ENCODE assay signal across 8 mouse cellular contexts in genomic region chr12:80123227-80123803, GRCm38 (mm10). TPM values are rescaled to one million over a fixed set of nuclear protein-coding genes. Genes with fewer than 3 reads are reported as not detected.
DNase-seq lines count a peak whose midpoint lies in the region; ATAC-seq and TF ChIP-seq lines count a peak whose summit lies in the region.

No protein-coding gene starts in this region.

- no peaks in the 10 kb centered on the region for H3K27me3 ChIP-seq in midbrain, embryonic 12.5 days
- H3K27me3 ChIP-seq in midbrain, embryonic 16.5 days (ENCODE audit: control insufficient read depth, insufficient read depth, low read depth, low read length), result no peaks in the 10 kb centered on the region
- H3K27me3 ChIP-seq in hindbrain, embryonic 12.5 days, result no peaks in the 10 kb centered on the region
- no peaks in the 10 kb centered on the region for H3K27me3 ChIP-seq in liver, embryonic 11.5 days (replicated peaks; ENCODE audit: control insufficient read depth, insufficient read depth, low read length)
- no peaks in the 10 kb centered on the region for H3K27me3 ChIP-seq in small intestine, adult 2 months (ENCODE audit: control insufficient read depth, insufficient read depth, low read length)

- no peak overlapping the region for H3K4me3 ChIP-seq in midbrain, embryonic 12.5 days
- H3K4me3 ChIP-seq in midbrain, embryonic 16.5 days (ENCODE audit: low read depth, low read length), result no peak overlapping the region
- no peak overlapping the region for H3K4me3 ChIP-seq in hindbrain, embryonic 12.5 days
- no peak overlapping the region for H3K4me3 ChIP-seq in liver, embryonic 11.5 days (ENCODE audit: low read depth, low read length)
- H3K4me3 ChIP-seq in small intestine, adult 2 months (ENCODE audit: low read depth, low read length), result no peak overlapping the region

- ATAC-seq in midbrain, embryonic 12.5 days (ENCODE audit: low FRiP score, low read depth), result no peak
- ATAC-seq in midbrain, embryonic 16.5 days, result no peak
- ATAC-seq in hindbrain, embryonic 12.5 days (ENCODE audit: low FRiP score), result no peak
- peak; percentile 47; the same call in 1 of the 2 replicates for ATAC-seq in liver, embryonic 11.5 days (replicated peaks; ENCODE audit: low FRiP score)

- 86% methylated on average over 4 of the region's 4 CpGs for WGBS in midbrain, embryonic 12.5 days
- 74% methylated on average over 4 of the region's 4 CpGs for WGBS in midbrain, embryonic 16.5 days
- 53% methylated on average over 4 of the region's 4 CpGs for WGBS in hindbrain, embryonic 12.5 days
- WGBS in liver, embryonic 11.5 days, result 59% methylated on average over 4 of the region's 4 CpGs
- 26% methylated on average over 4 of the region's 4 CpGs for WGBS in small intestine, adult 2 months

- TF ChIP-seq CTCF in small intestine, adult 2 months (IDR thresholded peaks at IDR 0.05; ENCODE audit: extremely low read depth, insufficient read length, insufficient replicate concordance, low read depth, low read length), result no peak

- no peak for DNase-seq in liver, embryonic 11.5 days (ENCODE audit: low spot score)
- DNase-seq in natural killer cell, adult 2 months (ENCODE audit: low spot score in 2 of 2), result no peak
- no peak for DNase-seq in left cerebral cortex, adult 8-10 months (ENCODE audit: low spot score in 2 of 2)
- DNase-seq in thymus, postnatal 4 days, result no peak

- peaks cover 13% of the 10 kb centered on the region; the same call in 1 of the 2 replicates for H3K4me1 ChIP-seq in midbrain, embryonic 12.5 days
- H3K4me1 ChIP-seq in midbrain, embryonic 16.5 days (ENCODE audit: control insufficient read depth, insufficient read depth, low read length), result peaks cover 7% of the 10 kb centered on the region; the same call in 1 of the 2 replicates
- H3K4me1 ChIP-seq in hindbrain, embryonic 12.5 days, result peaks cover 11% of the 10 kb centered on the region
- peaks cover 13% of the 10 kb centered on the region for H3K4me1 ChIP-seq in liver, embryonic 11.5 days (replicated peaks; ENCODE audit: control insufficient read depth, insufficient read depth, low read length)
- peaks cover 45% of the 10 kb centered on the region for H3K4me1 ChIP-seq in small intestine, adult 2 months (ENCODE audit: control insufficient read depth, insufficient read depth, insufficient read length, low read length)

- no peak for TF ChIP-seq POLR2A in small intestine, adult 2 months (IDR thresholded peaks at IDR 0.05; ENCODE audit: low read depth, low read length)

- H3K9me3 ChIP-seq in midbrain, embryonic 12.5 days, result no peaks in the 10 kb centered on the region
- H3K9me3 ChIP-seq in midbrain, embryonic 16.5 days (replicated peaks; ENCODE audit: control insufficient read depth, low read length, poor library complexity, severe bottlenecking), result no peaks in the 10 kb centered on the region
- no peaks in the 10 kb centered on the region for H3K9me3 ChIP-seq in hindbrain, embryonic 12.5 days (replicated peaks)
- H3K9me3 ChIP-seq in liver, embryonic 11.5 days (ENCODE audit: control insufficient read depth, low read length), result no peaks in the 10 kb centered on the region

- H3K4me2 ChIP-seq in midbrain, embryonic 12.5 days (replicated peaks), result no peak overlapping the region
- H3K4me2 ChIP-seq in midbrain, embryonic 16.5 days (ENCODE audit: low read length), result no peak overlapping the region
- no peak overlapping the region for H3K4me2 ChIP-seq in hindbrain, embryonic 12.5 days (replicated peaks)
- H3K4me2 ChIP-seq in liver, embryonic 11.5 days, result no peak overlapping the region

- peak overlapping the region; percentile 11 for H3K27ac ChIP-seq in midbrain, embryonic 12.5 days (replicated peaks)
- H3K27ac ChIP-seq in midbrain, embryonic 16.5 days (ENCODE audit: low read length), result no peak overlapping the region
- H3K27ac ChIP-seq in hindbrain, embryonic 12.5 days, result peak overlapping the region; percentile 62
- peak overlapping the region; percentile 26; the same call in 1 of the 2 replicates for H3K27ac ChIP-seq in liver, embryonic 11.5 days (ENCODE audit: low read depth, low read length)
- peak overlapping the region; percentile 69 for H3K27ac ChIP-seq in small intestine, adult 2 months (ENCODE audit: insufficient read depth, low read depth, low read length)

- no peak overlapping the region for H3K9ac ChIP-seq in midbrain, embryonic 12.5 days (replicated peaks)
- no peak overlapping the region for H3K9ac ChIP-seq in midbrain, embryonic 16.5 days (ENCODE audit: low read depth, low read length)
- peak overlapping the region; percentile 24; the same call in 1 of the 2 replicates for H3K9ac ChIP-seq in hindbrain, embryonic 12.5 days
- H3K9ac ChIP-seq in liver, embryonic 11.5 days (ENCODE audit: low read depth, low read length), result no peak overlapping the region

- H3K36me3 ChIP-seq in midbrain, embryonic 12.5 days, result peaks cover 7% of the 10 kb centered on the region
- 0 out of 2 replicates have a peak, but pooled peaks cover 4% of the 10 kb centered on the region for H3K36me3 ChIP-seq in midbrain, embryonic 16.5 days (ENCODE audit: control insufficient read depth, insufficient read depth, low read length)
- H3K36me3 ChIP-seq in hindbrain, embryonic 12.5 days, result peaks cover 11% of the 10 kb centered on the region
- peaks cover 8% of the 10 kb centered on the region; the same call in 1 of the 2 replicates for H3K36me3 ChIP-seq in liver, embryonic 11.5 days (ENCODE audit: control insufficient read depth, insufficient read depth, low read length)
- peaks cover 7% of the 10 kb centered on the region for H3K36me3 ChIP-seq in small intestine, adult 2 months (ENCODE audit: control insufficient read depth, insufficient read depth, low read length)

RNA-seq across cellular contexts. Expression of gene Zfp36l1, which starts 10.5 kb away (rescaled TPM):
- 91.2 and 98.0 TPM in 2 replicates for polyA plus RNA-seq in midbrain, embryonic 12.5 days (2016; fragmentation: Nextera tagmentation; extraction: Ambion mirVana)
- polyA plus RNA-seq in midbrain, embryonic 16.5 days (2015; fragmentation: Nextera tagmentation; extraction: Ambion mirVana), result 26.5 and 29.9 TPM in 2 replicates
- polyA plus RNA-seq in hindbrain, embryonic 12.5 days (2016; fragmentation: Nextera tagmentation; extraction: Ambion mirVana), result 87.2 and 92.3 TPM in 2 replicates
- polyA plus RNA-seq in liver, embryonic 11.5 days (2014; fragmentation: Nextera tagmentation; extraction: Ambion mirVana), result 69.6 and 72.7 TPM in 2 replicates
- polyA plus RNA-seq in small intestine, adult 2 months (2012; rRNA removed), result 60.1 and 118 TPM in 2 replicates
- 10 to 100 TPM; 26.7 to 46.5 (median 33.3) TPM for total RNA-seq in left cerebral cortex, adult 8-10 months (2022)
